Mouse (Mus musculus): ENCODE measurements around the gene Bace1. TPM values are rescaled to one million over a fixed set of nuclear protein-coding genes. Genes with fewer than 3 reads are reported as not detected.

Bace1 gene
- total RNA-seq, 2 experiments from 2014 or later, result 21.3 to 25.2 TPM

GRCm38 (mm10) chr9:45877928-45878327 lies 39.5 kb downstream of the Bace1 start:
- no peak for DNase-seq (ENCODE audit: low spot score in 2 of 2)

GRCm38 (mm10) chr9:45893681-45894080 lies 55.3 kb downstream of the Bace1 start:
- DNase-seq (ENCODE audit: low spot score in 2 of 2), result no peak

GRCm38 (mm10) chr9:45905196-45905595 lies 66.8 kb downstream of the Bace1 start:
- DNase-seq (ENCODE audit: low spot score in 2 of 2), result no peak

- no peak for DNase-seq (ENCODE audit: low spot score in 2 of 2)
These were observed 67.4 kb downstream of the Bace1 start for GRCm38 (mm10) chr9:45905811-45906237.

GRCm38 (mm10) chr9:45906355-45907077 lies 68.1 kb downstream of the Bace1 start, which contains the start of the genes Pcsk7 and Rnf214:
Pcsk7 (plus strand) TSS chr9:45906497.
Rnf214 (minus strand) TSS chr9:45906911.
- peak; percentile 91 to 94 for DNase-seq (ENCODE audit: low spot score in 2 of 2)

GRCm38 (mm10) chr9:45907078-45907428 lies 68.7 kb downstream of the Bace1 start:
- DNase-seq (ENCODE audit: low spot score in 2 of 2), result no peak

GRCm38 (mm10) chr9:45910995-45911394 lies 72.6 kb downstream of the Bace1 start:
- no peak for DNase-seq (ENCODE audit: low spot score in 2 of 2)

GRCm38 (mm10) chr9:45911673-45912072 lies 73.3 kb downstream of the Bace1 start:
- DNase-seq (ENCODE audit: low spot score in 2 of 2), result peak; percentile 61 to 70

Other genes starting within 250 kb of the Bace1 start
- 10 to 100 TPM in 1 of 2 experiments, 1 to 10 TPM in 1; 9.6 to 12.0 TPM for gene Cep164, start 9.9 kb upstream of the Bace1 start, total RNA-seq (2021)
- gene Pcsk7, start 67.9 kb downstream of the Bace1 start, total RNA-seq (2021), result 10 to 100 TPM; 26.2 to 27.0 TPM
- gene Rnf214, start 68.3 kb downstream of the Bace1 start, total RNA-seq (2021), result 10 to 100 TPM; 35.6 to 39.4 TPM
- gene Tagln, start 97.5 kb downstream of the Bace1 start, total RNA-seq (2021), result 100 to 1,000 TPM in 1 of 2 experiments, 10 to 100 TPM in 1; 92.8 to 152 TPM
- 100 to 1,000 TPM; 119 to 265 TPM for gene Sidt2, start 116.7 kb downstream of the Bace1 start, total RNA-seq (2021)
- 100 to 1,000 TPM; 149 to 164 TPM for gene Pafah1b2, start 174.1 kb downstream of the Bace1 start, total RNA-seq (2021)
- 10 to 100 TPM; 63.2 to 88.3 TPM for gene Sik3, start 174.2 kb downstream of the Bace1 start, total RNA-seq (2021)